Mouse (Mus musculus) lung, embryonic 16.5 days (tissue): ENCODE results near the gene 1700029P11Rik. TPM values are rescaled to one million over a fixed set of nuclear protein-coding genes. Genes with fewer than 3 reads are reported as not detected.

Experiments
- ATAC-seq: fragments of 200-750 bp; cut with Nextera tagmentation; 2 replicates; pipeline ENCODE4 v1.8.0; 2017; ENCODE audit warnings: low read depth, mild to moderate bottlenecking, moderate library complexity
- H3K27ac ChIP-seq: fragments of 300-500 bp; sonication (generic); 2 replicates; pipeline ENCODE4 v1.5.1; 2014; ENCODE audit warnings: mild to moderate bottlenecking, control low read depth, low read length
- H3K27me3 ChIP-seq: fragments of 300-500 bp; sonication (generic); 2 replicates; pipeline ENCODE4 v1.6.1; 2014; ENCODE audit warnings: low read depth, low read length, mixed read lengths; ENCODE audit not compliant: control insufficient read depth, insufficient read depth
- H3K36me3 ChIP-seq: fragments of 300-500 bp; sonication (generic); 2 replicates; pipeline ENCODE4 v1.6.1; 2014; ENCODE audit warnings: low read length; ENCODE audit not compliant: control insufficient read depth, insufficient read depth
- H3K4me1 ChIP-seq: fragments of 300-500 bp; sonication (generic); replicated peaks from 2 replicates; pipeline ENCODE4 v1.6.1; 2014; ENCODE audit warnings: low read length, mixed read lengths; ENCODE audit not compliant: control insufficient read depth, insufficient read depth
- H3K4me2 ChIP-seq: fragments of 300-500 bp; sonication (generic); 2 replicates; pipeline ENCODE4 v1.6.1; 2014; ENCODE audit warnings: low read depth, low read length, control low read depth
- H3K4me3 ChIP-seq: fragments of 300-500 bp; sonication (generic); 2 replicates; pipeline ENCODE4 v1.5.1; 2014; ENCODE audit warnings: mild to moderate bottlenecking, low read length, control low read depth
- H3K9ac ChIP-seq: fragments of 300-500 bp; sonication (generic); 2 replicates; pipeline ENCODE4 v1.6.1; 2014; ENCODE audit warnings: low read length, control low read depth
- H3K9me3 ChIP-seq: fragments of 300-500 bp; sonication (generic); 2 replicates; pipeline ENCODE4 v1.6.1; 2016; ENCODE audit warnings: low read length; ENCODE audit not compliant: control insufficient read depth
- WGBS: fragments of 180-500 bp; shearing (Covaris S2); extraction: QIAGEN DNeasy Blood & Tissue Kit; methylation state at CpG from one replicate; pipeline ENCODE4 v1.1.7; 2014; 5-methylcytosine and 5-hydroxymethylcytosine counted together
- polyA plus RNA-seq: library from polyadenylated mRNA; unstranded; fragments of >200 nt; fragmentation: Nextera tagmentation; extraction: Ambion mirVana; gene quantifications from 2 replicates; pipeline ENCODE4 v1.2.1, GENCODE M21; 2015

1700029P11Rik gene
- polyA plus RNA-seq = not detected in 2 replicates

- Histone ChIP-seq H3K27me3 (no peaks in the 10 kb centered on the region), H3K36me3 (no peaks in the 10 kb centered on the region), H3K4me2 (no peak within 1 kb of the TSS), H3K27ac (no peak within 1 kb of the TSS), H3K9me3 (no peaks in the 10 kb centered on the region), H3K4me3 (no peak within 1 kb of the TSS), H3K9ac (no peak within 1 kb of the TSS), H3K4me1 (no peaks in the 10 kb centered on the region)
- WGBS = 88% methylated on average over 23 of the region's 23 CpGs
- no peak for ATAC-seq
These were observed at the start of gene 1700029P11Rik for GRCm38 (mm10) chr15:81980321-81980720. Gene 1700029P11Rik, plus strand, starts transcription at chr15:81980540.

- no peak overlapping the region for H3K4me3 ChIP-seq
- no peaks in the 10 kb centered on the region; the same call in 1 of the 2 replicates for H3K27me3 ChIP-seq
- no peak for ATAC-seq
- H3K4me1 ChIP-seq = peaks cover 15% of the 10 kb centered on the region
- no peaks in the 10 kb centered on the region for H3K36me3 ChIP-seq
- WGBS = 12% methylated on average over 12 of the region's 12 CpGs
- H3K9me3 ChIP-seq = no peaks in the 10 kb centered on the region
- no peak overlapping the region for H3K9ac ChIP-seq
- no peak overlapping the region for H3K4me2 ChIP-seq
- no peak overlapping the region for H3K27ac ChIP-seq
These were observed 47.3 kb upstream of the 1700029P11Rik start for GRCm38 (mm10) chr15:81932951-81933470.

- Histone ChIP-seq H3K27ac (no peak overlapping the region), H3K4me3 (no peak overlapping the region), H3K9ac (no peak overlapping the region), H3K4me1 (peaks cover 17% of the 10 kb centered on the region), H3K27me3 (no peaks in the 10 kb centered on the region; the same call in 1 of the 2 replicates), H3K9me3 (no peaks in the 10 kb centered on the region), H3K4me2 (no peak overlapping the region), H3K36me3 (no peaks in the 10 kb centered on the region)
- ATAC-seq = no peak
- 92% methylated on average over 1 of the region's 1 CpGs for WGBS
These were observed 46.4 kb upstream of the 1700029P11Rik start for GRCm38 (mm10) chr15:81933986-81934385.

GRCm38 (mm10) chr15:81935869-81936637 lies 44.3 kb upstream of the 1700029P11Rik start:
- peak overlapping the region; percentile 43; the same call in 1 of the 2 replicates for H3K27ac ChIP-seq
- peak; percentile 48 for ATAC-seq
- WGBS = 50% methylated on average over 7 of the region's 7 CpGs

GRCm38 (mm10) chr15:81936679-81937078 lies 43.7 kb upstream of the 1700029P11Rik start, which contains the start of gene Csdc2:
Gene Csdc2, plus strand, starts transcription at chr15:81936759.
- peak within 1 kb of the TSS; percentile 36 for H3K4me3 ChIP-seq
- no peaks in the 10 kb centered on the region for H3K36me3 ChIP-seq
- H3K9me3 ChIP-seq = no peaks in the 10 kb centered on the region
- peak within 1 kb of the TSS; percentile 61 for H3K9ac ChIP-seq
- H3K27ac ChIP-seq = peak within 1 kb of the TSS; percentile 43; the same call in 1 of the 2 replicates
- peaks cover 17% of the 10 kb centered on the region for H3K4me1 ChIP-seq
- ATAC-seq = peak; percentile 65
- 1% methylated on average over 12 of the region's 12 CpGs for WGBS
- H3K27me3 ChIP-seq = no peaks in the 10 kb centered on the region; the same call in 1 of the 2 replicates
- peak within 1 kb of the TSS; percentile 66 for H3K4me2 ChIP-seq

More at GRCm38 (mm10) chr15:81935869-81936637, 44.3 kb upstream of the 1700029P11Rik start:
- Histone ChIP-seq H3K4me2 (peak overlapping the region; percentile 66), H3K36me3 (no peaks in the 10 kb centered on the region), H3K4me3 (peak overlapping the region; percentile 36), H3K27me3 (no peaks in the 10 kb centered on the region; the same call in 1 of the 2 replicates), H3K4me1 (peaks cover 17% of the 10 kb centered on the region), H3K9me3 (no peaks in the 10 kb centered on the region), H3K9ac (peak overlapping the region; percentile 43)

GRCm38 (mm10) chr15:81937098-81937972 lies 43.0 kb upstream of the 1700029P11Rik start:
- H3K27ac ChIP-seq = peak overlapping the region; percentile 36; the same call in 1 of the 2 replicates
- peak overlapping the region; percentile 66 for H3K4me2 ChIP-seq
- no peaks in the 10 kb centered on the region for H3K36me3 ChIP-seq
- peak overlapping the region; percentile 36 for H3K4me3 ChIP-seq
- peaks cover 17% of the 10 kb centered on the region for H3K4me1 ChIP-seq
- H3K27me3 ChIP-seq = no peaks in the 10 kb centered on the region; the same call in 1 of the 2 replicates
- peak overlapping the region; percentile 61 for H3K9ac ChIP-seq
- 10% methylated on average over 19 of the region's 19 CpGs for WGBS
- no peaks in the 10 kb centered on the region for H3K9me3 ChIP-seq
- peak; percentile 37; the same call in 1 of the 2 replicates for ATAC-seq

GRCm38 (mm10) chr15:81938246-81938645 lies 42.1 kb upstream of the 1700029P11Rik start:
- H3K4me3 ChIP-seq = no peak overlapping the region
- no peak overlapping the region for H3K4me2 ChIP-seq
- peaks cover 17% of the 10 kb centered on the region for H3K4me1 ChIP-seq
- 20% methylated on average over 2 of the region's 2 CpGs for WGBS
- no peaks in the 10 kb centered on the region; the same call in 1 of the 2 replicates for H3K27me3 ChIP-seq
- ATAC-seq = peak; percentile 39; the same call in 1 of the 2 replicates
- no peaks in the 10 kb centered on the region for H3K9me3 ChIP-seq
- H3K27ac ChIP-seq = no peak overlapping the region
- H3K9ac ChIP-seq = no peak overlapping the region
- H3K36me3 ChIP-seq = no peaks in the 10 kb centered on the region

- Histone ChIP-seq H3K4me1 (peaks cover 17% of the 10 kb centered on the region), H3K27ac (no peak overlapping the region), H3K4me2 (no peak overlapping the region), H3K36me3 (no peaks in the 10 kb centered on the region), H3K4me3 (no peak overlapping the region), H3K27me3 (no peaks in the 10 kb centered on the region; the same call in 1 of the 2 replicates), H3K9me3 (no peaks in the 10 kb centered on the region), H3K9ac (no peak overlapping the region)
- WGBS = 80% methylated on average over 10 of the region's 10 CpGs
- no peak for ATAC-seq
These were observed 41.1 kb upstream of the 1700029P11Rik start for GRCm38 (mm10) chr15:81939157-81939715.
